Mouse (Mus musculus): ENCODE measurements around the gene Pagr1b. TPM values are rescaled to one million over a fixed set of nuclear protein-coding genes. Genes with fewer than 3 reads are reported as not detected.

The Pagr1b gene
- polyA plus RNA-seq, 1 experiment from 2014 or later = not detected

- peak within 1 kb of the TSS; percentile 69 for H3K9ac ChIP-seq (replicated peaks; ENCODE audit: low read depth, low read length)
- no peaks in the 10 kb centered on the region for H3K9me3 ChIP-seq (ENCODE audit: control insufficient read depth, low read length)
- peak within 1 kb of the TSS; percentile 72 for H3K4me2 ChIP-seq (ENCODE audit: low read depth, low read length)
- H3K4me3 ChIP-seq (ENCODE audit: low read depth, low read length) = peak within 1 kb of the TSS; percentile 51
- under 1% methylated on average over 37 of the region's 37 CpGs for WGBS
- peak within 1 kb of the TSS; percentile 77 for H3K27ac ChIP-seq (ENCODE audit: low read depth, low read length)
- no peaks in the 10 kb centered on the region for H3K27me3 ChIP-seq (ENCODE audit: control insufficient read depth, insufficient read depth, low read length)
- peaks cover 22% of the 10 kb centered on the region for H3K36me3 ChIP-seq (ENCODE audit: control insufficient read depth, insufficient read depth, low read length)
- peak; percentile 4; the same call in 1 of the 2 replicates for ATAC-seq (ENCODE audit: low read depth)
- peaks cover 61% of the 10 kb centered on the region for H3K4me1 ChIP-seq (ENCODE audit: control insufficient read depth, insufficient read depth, low read length)
Measured at GRCm38 (mm10) chr7:127020901-127021562, 4.7 kb upstream of the Pagr1b start, which contains the start of the genes Gm42742 and Prrt2. Gm42742 (minus strand) TSS chr7:127021097. Prrt2 (minus strand) TSS chr7:127021211.

DNA sequence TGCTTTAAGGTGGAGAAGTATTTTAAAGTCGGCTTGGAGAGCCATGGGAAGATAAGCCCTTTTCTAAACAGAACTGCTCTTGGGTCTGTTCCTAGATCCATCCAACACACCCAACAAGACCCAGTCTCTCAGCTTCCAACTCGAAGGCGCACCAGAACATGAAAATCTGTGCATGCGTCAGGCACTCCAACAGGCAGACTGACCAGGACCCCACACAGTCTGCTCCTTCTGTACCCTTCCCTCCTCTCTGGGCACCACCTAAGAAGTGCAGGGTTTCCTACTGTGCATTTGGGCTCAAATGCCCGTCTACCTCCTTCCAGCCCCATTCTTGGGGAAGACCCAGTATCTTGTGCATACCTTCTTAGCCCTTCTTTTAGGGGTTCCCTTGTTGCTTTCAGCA, 4.2 kb upstream of the Pagr1b start:
- Histone ChIP-seq H3K27ac (ENCODE audit: low read depth, low read length) (peak overlapping the region; percentile 77), H3K4me2 (ENCODE audit: low read depth, low read length) (peak overlapping the region; percentile 72), H3K36me3 (ENCODE audit: control insufficient read depth, insufficient read depth, low read length) (peaks cover 22% of the 10 kb centered on the region), H3K4me3 (ENCODE audit: low read depth, low read length) (peak overlapping the region; percentile 51), H3K4me1 (ENCODE audit: control insufficient read depth, insufficient read depth, low read length) (peaks cover 66% of the 10 kb centered on the region), H3K9me3 (ENCODE audit: control insufficient read depth, low read length) (no peaks in the 10 kb centered on the region), H3K27me3 (ENCODE audit: control insufficient read depth, insufficient read depth, low read length) (no peaks in the 10 kb centered on the region), H3K9ac (replicated peaks; ENCODE audit: low read depth, low read length) (peak overlapping the region; percentile 69)
- WGBS = 40% methylated on average over 5 of the region's 5 CpGs
- no peak for ATAC-seq (ENCODE audit: low read depth)

GRCm38 (mm10) chr7:127020031-127020430, 3.7 kb upstream of the Pagr1b start:
- Histone ChIP-seq H3K4me3 (ENCODE audit: low read depth, low read length) (peak overlapping the region; percentile 51), H3K9ac (replicated peaks; ENCODE audit: low read depth, low read length) (peak overlapping the region; percentile 69; the same call in 1 of the 2 replicates), H3K27me3 (ENCODE audit: control insufficient read depth, insufficient read depth, low read length) (no peaks in the 10 kb centered on the region), H3K9me3 (ENCODE audit: control insufficient read depth, low read length) (no peaks in the 10 kb centered on the region), H3K36me3 (ENCODE audit: control insufficient read depth, insufficient read depth, low read length) (peaks cover 22% of the 10 kb centered on the region), H3K4me2 (ENCODE audit: low read depth, low read length) (peak overlapping the region; percentile 72), H3K27ac (ENCODE audit: low read depth, low read length) (no peak overlapping the region), H3K4me1 (ENCODE audit: control insufficient read depth, insufficient read depth, low read length) (peaks cover 69% of the 10 kb centered on the region)
- ATAC-seq (ENCODE audit: low read depth) = no peak
- 69% methylated on average over 3 of the region's 3 CpGs for WGBS

GRCm38 (mm10) chr7:127019306-127019960, 3.1 kb upstream of the Pagr1b start:
- peaks cover 66% of the 10 kb centered on the region for H3K4me1 ChIP-seq (ENCODE audit: control insufficient read depth, insufficient read depth, low read length)
- no peak overlapping the region; the same call in 1 of the 2 replicates for H3K27ac ChIP-seq (ENCODE audit: low read depth, low read length)
- peak overlapping the region; percentile 51; the same call in 1 of the 2 replicates for H3K4me3 ChIP-seq (ENCODE audit: low read depth, low read length)
- no peaks in the 10 kb centered on the region for H3K9me3 ChIP-seq (ENCODE audit: control insufficient read depth, low read length)
- H3K36me3 ChIP-seq (ENCODE audit: control insufficient read depth, insufficient read depth, low read length) = peaks cover 19% of the 10 kb centered on the region
- no peaks in the 10 kb centered on the region for H3K27me3 ChIP-seq (ENCODE audit: control insufficient read depth, insufficient read depth, low read length)
- 85% methylated on average over 14 of the region's 14 CpGs for WGBS
- peak overlapping the region; percentile 69; the same call in 1 of the 2 replicates for H3K9ac ChIP-seq (replicated peaks; ENCODE audit: low read depth, low read length)
- peak overlapping the region; percentile 72 for H3K4me2 ChIP-seq (ENCODE audit: low read depth, low read length)
- no peak for ATAC-seq (ENCODE audit: low read depth)

- Histone ChIP-seq H3K9ac (replicated peaks; ENCODE audit: low read depth, low read length) (no peak overlapping the region), H3K4me1 (ENCODE audit: control insufficient read depth, insufficient read depth, low read length) (peaks cover 59% of the 10 kb centered on the region), H3K4me2 (ENCODE audit: low read depth, low read length) (peak overlapping the region; percentile 98; the same call in 1 of the 2 replicates), H3K4me3 (ENCODE audit: low read depth, low read length) (no peak overlapping the region), H3K27ac (ENCODE audit: low read depth, low read length) (peak overlapping the region; percentile 4; the same call in 1 of the 2 replicates), H3K36me3 (ENCODE audit: control insufficient read depth, insufficient read depth, low read length) (peaks cover 16% of the 10 kb centered on the region), H3K27me3 (ENCODE audit: control insufficient read depth, insufficient read depth, low read length) (no peaks in the 10 kb centered on the region), H3K9me3 (ENCODE audit: control insufficient read depth, low read length) (no peaks in the 10 kb centered on the region)
- ATAC-seq (ENCODE audit: low read depth) = no peak
- WGBS = 91% methylated on average over 15 of the region's 15 CpGs
Measured at GRCm38 (mm10) chr7:127018416-127019305, 2.4 kb upstream of the Pagr1b start.

DNA sequence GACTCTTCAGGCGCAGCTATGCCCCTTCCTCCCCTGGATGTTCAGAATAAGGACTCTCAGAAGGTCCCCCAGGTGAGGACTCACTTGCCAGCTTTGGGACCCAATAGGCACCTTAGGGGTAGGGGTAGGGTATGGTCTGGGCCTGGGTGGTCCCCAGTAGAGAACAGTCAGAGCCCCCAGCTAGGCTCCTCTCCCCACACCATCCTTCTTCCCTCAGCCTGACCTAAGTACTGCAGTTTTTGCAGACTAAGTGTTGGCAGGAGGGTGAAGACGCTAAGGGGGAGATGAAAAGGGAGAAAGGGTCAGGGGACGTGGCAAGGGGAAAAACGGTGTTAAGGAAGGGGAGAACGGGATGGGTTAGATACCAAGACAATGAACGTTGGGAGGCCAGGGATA, 1.7 kb upstream of the Pagr1b start:
- Histone ChIP-seq H3K36me3 (ENCODE audit: control insufficient read depth, insufficient read depth, low read length) (peaks cover 11% of the 10 kb centered on the region; the same call in 1 of the 2 replicates), H3K4me2 (ENCODE audit: low read depth, low read length) (peak overlapping the region; percentile 98; the same call in 1 of the 2 replicates), H3K9me3 (ENCODE audit: control insufficient read depth, low read length) (no peaks in the 10 kb centered on the region), H3K4me1 (ENCODE audit: control insufficient read depth, insufficient read depth, low read length) (peaks cover 52% of the 10 kb centered on the region), H3K27ac (ENCODE audit: low read depth, low read length) (peak overlapping the region; percentile 4), H3K9ac (replicated peaks; ENCODE audit: low read depth, low read length) (no peak overlapping the region), H3K27me3 (ENCODE audit: control insufficient read depth, insufficient read depth, low read length) (no peaks in the 10 kb centered on the region), H3K4me3 (ENCODE audit: low read depth, low read length) (no peak overlapping the region)
- WGBS = 65% methylated on average over 6 of the region's 6 CpGs
- no peak for ATAC-seq (ENCODE audit: low read depth)

GRCm38 (mm10) chr7:127016971-127017949, 976 bp upstream of the Pagr1b start, which contains the start of gene Pagr1a:
Pagr1a (minus strand) TSS chr7:127017352.
- Histone ChIP-seq H3K4me2 (ENCODE audit: low read depth, low read length) (peak within 1 kb of the TSS; percentile 98), H3K9me3 (ENCODE audit: control insufficient read depth, low read length) (no peaks in the 10 kb centered on the region), H3K36me3 (ENCODE audit: control insufficient read depth, insufficient read depth, low read length) (peaks cover 4% of the 10 kb centered on the region; the same call in 1 of the 2 replicates), H3K4me3 (ENCODE audit: low read depth, low read length) (peak within 1 kb of the TSS; percentile 70), H3K27ac (ENCODE audit: low read depth, low read length) (peak within 1 kb of the TSS; percentile 94), H3K9ac (replicated peaks; ENCODE audit: low read depth, low read length) (peak within 1 kb of the TSS; percentile 83), H3K27me3 (ENCODE audit: control insufficient read depth, insufficient read depth, low read length) (no peaks in the 10 kb centered on the region), H3K4me1 (ENCODE audit: control insufficient read depth, insufficient read depth, low read length) (peaks cover 46% of the 10 kb centered on the region)
- 3% methylated on average over 39 of the region's 39 CpGs for WGBS
- ATAC-seq (ENCODE audit: low read depth) = peak; percentile 84
